Mouse (Mus musculus): ENCODE data around the gene Tktl2.

The Tktl2 gene

DNA sequence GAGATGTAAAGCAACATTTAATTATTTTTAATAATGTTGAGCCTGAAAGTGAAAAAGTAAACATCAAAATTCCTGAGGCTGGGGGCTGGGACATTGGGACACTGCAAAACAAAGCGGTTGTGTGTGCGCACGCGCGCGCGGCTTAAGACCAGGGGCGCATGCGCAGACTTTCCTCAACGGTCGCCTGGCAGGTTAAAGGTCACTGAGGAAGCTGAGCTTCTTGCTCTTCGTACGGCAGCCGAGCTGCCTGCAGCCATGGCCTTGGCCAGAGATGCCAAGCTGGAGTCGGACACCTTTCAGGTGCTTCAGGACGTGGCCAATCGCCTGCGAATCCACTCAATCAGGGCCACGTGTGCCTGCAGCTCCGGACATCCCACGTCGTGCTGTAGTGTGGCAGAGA, at the start of gene Tktl2:
Tktl2 (plus strand) TSS at position 220 of the 400 bp plus-strand sequence.
- no peak for DNase-seq (ENCODE audit: low spot score in 2 of 2)

DNA sequence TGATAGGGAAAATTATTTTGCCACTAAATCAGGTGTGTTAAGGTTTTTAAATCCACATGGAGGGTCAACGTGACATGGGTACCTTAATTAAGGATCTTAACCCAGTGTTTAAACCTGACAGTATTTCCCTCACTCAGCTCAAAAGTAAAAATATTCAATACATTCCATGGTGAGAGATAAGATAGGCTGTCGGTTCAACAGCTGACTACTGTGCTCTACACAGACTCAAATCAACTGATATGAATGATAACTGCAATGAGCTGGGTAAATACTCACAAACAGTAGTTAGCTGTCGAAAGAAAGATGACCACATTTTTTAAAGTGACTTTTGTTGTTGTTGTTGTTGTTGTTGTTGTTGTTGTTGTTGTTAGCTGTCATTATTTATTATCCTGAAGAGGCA, 41.7 kb upstream of the Tktl2 start:
- no peak for DNase-seq (ENCODE audit: low spot score in 2 of 2)

DNA sequence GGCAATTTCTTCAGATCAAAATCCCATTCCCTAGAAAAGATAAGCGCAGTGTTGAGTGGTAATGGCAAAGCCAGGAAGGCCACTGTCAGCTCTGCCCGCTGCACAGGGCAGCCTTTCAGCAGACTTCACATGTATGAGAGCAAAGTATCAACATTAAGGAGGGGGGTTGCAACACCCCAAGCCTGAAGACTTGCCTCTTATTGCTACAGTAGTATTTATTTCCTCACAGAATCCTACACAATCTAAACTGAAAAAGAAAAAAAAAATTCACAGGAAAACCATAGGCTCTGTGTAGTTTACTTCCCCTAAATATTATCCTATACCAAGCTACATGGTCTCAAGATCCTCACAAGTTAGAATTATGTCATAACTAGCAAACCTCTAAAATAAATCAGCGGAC, 34.7 kb upstream of the Tktl2 start:
- no peak for DNase-seq (ENCODE audit: low spot score in 2 of 2)

DNA sequence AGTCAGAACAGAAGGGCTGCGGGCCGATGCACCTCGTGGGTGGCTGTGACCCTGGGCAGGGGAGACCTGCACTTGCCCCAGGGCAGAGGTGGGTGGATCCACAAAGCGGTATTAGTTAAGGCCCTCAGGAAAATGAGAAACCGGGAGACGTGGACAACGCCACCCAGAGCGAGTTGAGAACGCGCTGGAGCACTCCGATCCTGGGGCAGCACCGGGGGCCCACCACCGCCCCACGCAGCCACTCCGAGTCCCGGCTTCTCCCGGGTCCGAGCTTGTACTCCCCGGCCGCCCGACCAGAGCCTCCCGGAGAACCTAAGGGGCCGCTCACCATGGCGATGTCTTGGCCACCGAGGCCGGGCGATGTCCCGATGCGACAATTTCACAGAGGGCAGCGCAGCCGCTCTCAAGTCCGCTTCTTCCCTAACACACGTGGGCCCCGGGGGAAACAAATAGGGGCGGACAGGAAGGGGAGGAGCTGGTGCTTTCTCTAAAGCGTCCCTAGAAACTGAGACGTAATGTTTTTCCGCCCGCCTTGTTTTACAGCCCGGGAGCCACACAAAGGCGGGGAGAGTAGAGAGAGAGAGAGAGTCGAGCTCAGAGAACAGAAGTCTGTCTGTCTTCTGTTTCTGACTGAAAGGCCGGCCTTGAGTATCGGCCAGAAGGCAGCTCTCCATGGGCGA, 25.3 kb upstream of the Tktl2 start, which contains the start of gene Tma16:
Tma16 (minus strand) TSS at position 447 of the 680 bp plus-strand sequence.
- peak; percentile 87 to 88 for DNase-seq (ENCODE audit: low spot score in 2 of 2)

DNA sequence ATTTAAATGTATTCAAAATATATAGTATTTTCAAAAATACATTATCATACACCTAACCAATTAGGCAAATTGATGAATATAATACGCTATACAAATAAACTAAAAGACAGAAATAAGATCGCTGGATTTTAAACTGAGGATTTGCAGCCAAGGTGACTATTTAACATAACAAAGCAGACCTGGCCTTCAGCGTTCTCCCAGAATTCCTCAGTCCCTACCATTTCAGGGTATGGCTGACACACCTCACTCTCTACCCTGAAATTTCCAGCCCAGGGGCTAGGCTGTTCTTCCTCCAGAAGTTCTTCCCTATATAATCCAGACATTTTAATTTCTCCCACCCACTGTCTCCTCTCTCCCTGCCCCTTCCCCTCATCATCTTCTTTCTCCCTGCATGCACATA, 23.0 kb upstream of the Tktl2 start:
- DNase-seq (ENCODE audit: low spot score in 2 of 2): no peak

DNA sequence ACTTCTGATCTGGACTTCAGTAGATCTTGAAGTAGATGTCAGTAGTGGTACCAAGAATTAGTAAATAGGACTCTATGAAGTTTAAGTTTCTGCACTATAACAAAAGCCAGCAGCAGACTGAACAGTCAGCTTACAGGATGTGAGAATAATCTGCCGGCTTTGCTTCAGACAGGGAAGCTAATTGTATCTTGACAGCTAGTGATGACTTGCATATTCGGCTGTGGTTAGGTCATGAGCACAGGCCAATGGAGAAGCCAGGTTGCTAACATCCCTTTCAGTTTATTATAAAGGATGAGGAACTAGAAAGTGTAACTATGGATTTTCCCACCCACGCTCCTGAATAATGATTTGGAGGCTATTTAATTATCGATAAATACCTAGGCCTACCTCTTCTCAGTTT, 20.9 kb upstream of the Tktl2 start:
- DNase-seq (ENCODE audit: low spot score in 2 of 2): no peak

DNA sequence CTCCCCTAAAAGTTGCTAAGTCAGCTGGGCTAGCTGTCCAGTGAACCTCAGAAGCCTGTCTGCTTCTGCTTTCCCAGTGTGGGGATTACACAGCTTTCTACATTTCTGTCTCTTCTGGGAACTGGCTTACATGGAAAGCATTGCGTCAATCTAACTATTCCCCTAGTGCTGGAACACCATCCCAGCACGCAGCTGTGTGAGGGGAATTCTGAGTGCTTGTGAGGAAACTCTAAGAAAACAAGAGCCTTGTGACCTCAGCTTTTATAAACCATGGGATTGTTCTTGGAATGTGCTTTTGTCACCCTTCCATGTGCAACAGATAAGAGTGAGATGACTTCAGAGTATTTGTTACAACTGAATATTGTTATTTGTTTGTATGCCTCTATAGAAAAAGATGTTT, 17.1 kb upstream of the Tktl2 start:
- no peak for DNase-seq (ENCODE audit: low spot score in 2 of 2)

DNA sequence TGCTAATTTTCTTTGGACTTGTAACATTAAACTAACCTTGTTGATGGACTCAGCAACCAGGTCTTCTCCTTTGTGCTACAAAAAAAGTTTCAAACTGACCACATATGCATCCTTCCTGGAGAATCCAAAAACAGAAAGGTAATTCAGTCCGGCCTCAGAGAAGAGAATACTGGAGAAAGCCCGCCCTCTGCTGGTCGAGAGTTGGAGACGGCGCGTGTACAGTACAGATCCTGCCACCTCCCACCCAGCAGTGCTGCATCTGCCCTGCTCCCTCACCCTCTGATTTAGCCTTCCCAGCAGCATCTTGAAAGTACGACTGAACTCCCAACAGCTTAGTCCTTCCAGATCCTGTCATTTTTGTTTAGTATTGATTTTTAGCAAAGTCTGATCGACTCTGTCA, 15.8 kb upstream of the Tktl2 start:
- peak; percentile 79 to 84 for DNase-seq (ENCODE audit: low spot score in 2 of 2)

DNA sequence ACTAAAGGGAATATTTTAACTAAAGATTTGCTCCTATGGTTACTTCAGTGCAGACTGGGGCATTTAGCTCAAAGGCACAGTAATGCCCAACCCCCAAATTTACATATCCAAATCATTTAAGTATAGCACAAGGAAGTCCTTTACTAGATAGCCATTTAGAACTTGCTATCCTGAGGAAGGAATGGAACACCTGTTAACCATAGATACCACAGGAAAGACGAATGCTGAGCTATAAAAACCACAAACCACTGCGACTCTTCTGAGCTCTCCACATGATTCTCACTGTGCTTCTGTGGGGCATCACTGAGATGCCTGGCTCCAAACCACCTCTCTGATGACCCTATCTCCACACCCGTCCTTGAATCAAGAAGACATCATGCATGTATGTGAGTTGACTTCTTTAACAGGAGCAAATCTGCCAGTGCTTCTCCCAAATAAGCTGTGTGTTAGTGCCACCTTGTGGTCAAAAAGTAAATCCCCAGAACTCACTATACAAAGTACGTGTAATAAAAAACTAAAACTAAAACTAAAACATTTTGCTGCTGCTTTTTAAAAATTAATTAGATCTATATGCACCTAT, 14.5 kb upstream of the Tktl2 start:
- peak; percentile 9 to 56 for DNase-seq (ENCODE audit: low spot score in 2 of 2)

DNA sequence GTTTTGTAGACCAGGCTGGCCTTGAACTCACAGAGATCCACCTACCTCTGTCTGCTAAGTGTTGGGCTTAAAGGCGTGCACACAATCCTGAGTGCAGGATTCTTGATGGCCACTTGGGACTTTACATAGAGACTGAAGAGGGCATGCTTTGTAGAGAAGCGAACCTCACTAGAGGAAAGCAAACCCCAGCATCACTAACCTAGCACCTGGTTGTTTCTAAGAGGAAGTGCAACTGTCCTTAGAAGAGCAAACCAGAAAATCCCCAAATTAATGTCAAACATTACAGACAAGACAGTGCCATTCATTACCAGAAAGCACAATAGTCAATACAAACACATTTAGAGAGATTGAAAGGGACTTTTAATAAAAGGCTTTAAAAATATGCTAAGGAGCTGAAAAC, 8.2 kb upstream of the Tktl2 start:
- no peak for DNase-seq (ENCODE audit: low spot score in 2 of 2)

DNA sequence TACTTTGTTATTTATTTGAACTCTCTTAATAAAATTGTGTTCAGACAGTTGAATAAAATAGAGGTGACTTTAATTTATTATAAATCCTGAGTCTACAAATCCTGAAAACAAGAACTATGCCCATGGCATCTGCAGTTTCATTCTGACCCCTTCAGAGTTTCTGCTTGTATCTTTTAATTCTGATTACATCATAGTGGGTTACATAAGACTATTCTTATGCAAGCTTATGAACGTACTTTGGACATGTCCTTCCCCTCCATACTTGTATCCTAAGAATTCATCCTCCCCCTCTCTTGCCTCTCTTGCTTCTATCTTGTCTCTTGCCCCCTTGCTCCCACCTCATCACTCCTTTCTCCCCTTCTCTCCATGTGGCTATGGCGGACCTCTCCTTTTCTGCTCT, 7.6 kb downstream of the Tktl2 start:
- DNase-seq (ENCODE audit: low spot score in 2 of 2): no peak

DNA sequence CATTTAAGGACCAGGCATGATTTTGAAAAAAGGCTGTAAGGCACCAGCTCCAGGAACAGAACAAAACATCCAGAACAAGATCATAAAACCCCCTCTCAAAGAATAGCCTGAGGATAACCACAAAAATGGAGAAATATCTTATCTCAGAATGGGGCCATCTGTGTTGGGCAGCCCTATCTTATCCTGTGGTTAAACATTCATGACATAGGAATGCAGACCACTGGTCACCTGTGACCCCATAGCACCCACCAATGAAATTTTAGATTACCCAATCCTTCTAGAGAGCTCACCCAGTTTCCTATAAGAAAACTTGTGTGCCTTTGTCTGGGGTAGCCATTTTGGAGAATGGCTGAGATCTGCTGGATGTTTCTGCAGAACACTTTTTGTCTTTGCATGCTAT, 9.0 kb downstream of the Tktl2 start:
- DNase-seq (ENCODE audit: low spot score in 2 of 2): no peak

DNA sequence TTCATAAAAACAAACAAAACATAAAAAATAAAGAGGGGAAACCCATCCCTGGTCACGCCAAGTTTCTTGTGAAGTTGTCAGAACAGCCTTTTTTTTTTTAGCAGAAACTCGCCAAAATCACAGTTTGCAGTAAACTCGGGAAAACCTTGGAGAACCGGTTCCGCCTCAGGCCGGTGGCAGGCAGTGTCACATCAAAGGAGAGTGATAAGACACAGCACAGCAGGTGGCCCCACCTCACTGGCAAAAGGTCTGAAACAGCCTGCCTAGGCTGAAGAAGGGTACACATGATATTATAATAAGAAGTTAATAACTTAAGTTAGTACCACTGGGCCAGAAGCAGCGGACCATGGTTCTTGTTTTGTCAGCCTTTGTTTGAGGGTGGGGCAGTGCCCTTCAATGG, 38.5 kb downstream of the Tktl2 start:
- no peak for DNase-seq (ENCODE audit: low spot score in 2 of 2)

Measured in frontal cortex, postnatal 36 days (tissue).